Mouse (Mus musculus) CH12.LX (cell line): ENCODE data around the gene Dock3. TPM values are rescaled to one million over a fixed set of nuclear protein-coding genes. Genes with fewer than 3 reads are reported as not detected.

Experiments
- DNase-seq: peaks from one replicate; pipeline ENCODE4 v3.0.0-alpha.2; 2013; ENCODE audit errors: extremely low read depth
- H3K27ac ChIP-seq: 2 replicates; pipeline ENCODE4 v1.5.1; 2012; ENCODE audit warnings: low read depth, mild to moderate bottlenecking, control low read depth, moderate library complexity; ENCODE audit not compliant: insufficient read depth
- H3K27me3 ChIP-seq: replicated peaks from 2 replicates; pipeline ENCODE3; 2012; ENCODE audit warnings: inconsistent platforms
- H3K36me3 ChIP-seq, 2 experiments: replicated peaks in 1 of 2; 2 replicates each; pipeline versions ENCODE3 to v1.6.1; 2012; ENCODE audit warnings: inconsistent platforms in 1 of 2, low read length in 1 of 2, mild to moderate bottlenecking in 1 of 2, mixed read lengths in 1 of 2, moderate library complexity in 1 of 2; ENCODE audit not compliant: control insufficient read depth in 1 of 2, insufficient read depth in 1 of 2
- H3K4me1 ChIP-seq, 2 experiments: 2 replicates each; pipeline ENCODE4 v1.6.1; 2012; ENCODE audit warnings: inconsistent platforms in 1 of 2, moderate library complexity in 1 of 2; ENCODE audit not compliant: insufficient read depth in 2 of 2, control insufficient read depth in 1 of 2
- H3K4me2 ChIP-seq: 2 replicates; pipeline ENCODE4 v1.6.1; 2012; ENCODE audit warnings: low read depth, mild to moderate bottlenecking, control low read depth; ENCODE audit not compliant: poor library complexity, insufficient read depth, severe bottlenecking
- H3K4me3 ChIP-seq, 3 experiments: fragments of 150-350 bp in 1 of 3; sonication (generic) in 1 of 3; replicated peaks in 1 of 3; 2 replicates each; pipeline versions ENCODE3 to v1.5.1; 2011 to 2012; ENCODE audit warnings: low read depth in 2 of 3, low read length in 2 of 3, mild to moderate bottlenecking in 2 of 3, moderate library complexity in 2 of 3, control low read depth in 1 of 3, improper control_type of control experiment in 1 of 3, inconsistent platforms in 1 of 3, mixed read lengths in 1 of 3; ENCODE audit not compliant: poor library complexity in 1 of 3
- H3K79me2 ChIP-seq: replicated peaks from 2 replicates; pipeline ENCODE4 v1.6.1; 2012; ENCODE audit warnings: mild to moderate bottlenecking, moderate library complexity; ENCODE audit not compliant: control insufficient read depth, poor library complexity, insufficient read depth, severe bottlenecking; ENCODE audit errors: extremely low read depth
- H3K9ac ChIP-seq: 2 replicates; pipeline ENCODE4 v1.6.1; 2012; ENCODE audit warnings: low read depth, mild to moderate bottlenecking, control low read depth, moderate library complexity; ENCODE audit not compliant: insufficient read depth
- H3K9me3 ChIP-seq: replicated peaks from 2 replicates; pipeline ENCODE3; 2012; ENCODE audit warnings: low read length, inconsistent platforms, mixed read lengths
- CHD1 ChIP-seq: IDR thresholded peaks from 2 replicates; pipeline ENCODE4 v1.6.1; 2012; ENCODE audit warnings: low read depth, low read length, improper control_type of control experiment, inconsistent platforms
- CTCF ChIP-seq, 2 experiments: IDR thresholded peaks in 1 of 2; conservative IDR thresholded peaks in 1 of 2; 2 replicates each; pipeline ENCODE4 v1.5.1; 2011 to 2012; ENCODE audit warnings: low read depth in 2 of 2, low read length in 2 of 2, improper control_type of control experiment in 1 of 2, inconsistent platforms in 1 of 2, mild to moderate bottlenecking in 1 of 2, moderate library complexity in 1 of 2
- ELF1 ChIP-seq: IDR thresholded peaks from 2 replicates; pipeline ENCODE4 v1.6.1; 2014; ENCODE audit warnings: low read depth, mild to moderate bottlenecking, inconsistent platforms, low read length, improper control_type of control experiment
- KAT2A ChIP-seq: IDR thresholded peaks from 2 replicates; pipeline ENCODE4 v1.6.1; 2012; ENCODE audit warnings: low read length, improper control_type of control experiment, inconsistent platforms; ENCODE audit not compliant: insufficient replicate concordance
- MEF2A ChIP-seq: IDR thresholded peaks from 2 replicates; pipeline ENCODE4 v1.6.1; 2014; ENCODE audit warnings: low read depth, mild to moderate bottlenecking, inconsistent platforms, low read length, improper control_type of control experiment, borderline replicate concordance
- PAX5 ChIP-seq: IDR thresholded peaks from 2 replicates; pipeline ENCODE4 v1.6.1; 2012; ENCODE audit warnings: low read length, inconsistent platforms, mixed read lengths
- RAD21 ChIP-seq: IDR thresholded peaks from 2 replicates; pipeline ENCODE4 v1.6.1; 2011; ENCODE audit warnings: low read depth, mild to moderate bottlenecking, low read length, improper control_type of control experiment, moderate library complexity
- SIN3A ChIP-seq: IDR thresholded peaks from 2 replicates; pipeline ENCODE4 v1.6.1; 2012; ENCODE audit warnings: low read length, improper control_type of control experiment, inconsistent platforms
- SMC3 ChIP-seq: IDR thresholded peaks from 2 replicates; pipeline ENCODE4 v1.6.1; 2011; ENCODE audit warnings: low read depth, low read length, improper control_type of control experiment
- UBTF ChIP-seq: IDR thresholded peaks from 2 replicates; pipeline ENCODE4 v1.6.1; 2012; ENCODE audit warnings: low read depth, mild to moderate bottlenecking, inconsistent platforms, low read length, improper control_type of control experiment, moderate library complexity
- dilution Hi-C: fragments of 300-500 bp; cut with MboI; formaldehyde crosslinking; loops from 2 replicates; pipeline ENCODE4 v1.14.3; 2020; ENCODE audit warnings: low sequenced_read_pairs; ENCODE audit not compliant: extremely low pct_unique_long_range_greater_than_20kb, extremely low pct_ligation_motif_present
- in situ Hi-C: fragments of 300-500 bp; cut with MboI; formaldehyde crosslinking; loops from 3 replicates; pipeline ENCODE4 v1.14.3; 2019; ENCODE audit warnings: low sequenced_read_pairs, low pct_ligation_motif_present, low pct_unique_long_range_greater_than_20kb, mixed read lengths
- polyA plus RNA-seq: library from polyadenylated mRNA; unstranded; fragments of >175 nt; gene quantifications from 2 replicates; pipeline ENCODE4 v1.2.1, GENCODE M21; 2012; ENCODE audit warnings: low read depth; ENCODE audit not compliant: insufficient read length
- total RNA-seq, 2 experiments: library from RNA; depleted of rRNA; stranded (reverse); fragments of 300-350 nt in 1 of 2; fragments of >200 nt in 1 of 2; gene quantifications; 2 replicates each; pipeline ENCODE4 v1.2.3; 2012 to 2014

Dock3 gene
- total and polyA plus RNA-seq, 3 experiments: 0.30 TPM; not detected in 2

- Histone ChIP-seq H3K79me2 (no peaks in the 10 kb centered on the region), H3K27me3 (peaks cover 34% of the 10 kb centered on the region)
- dilution Hi-C loops: no loop called here
- TF ChIP-seq SIN3A: no peak
- TF ChIP-seq, all 38 proteins: peak for 0
- no peak overlapping the region for H3K4me2 ChIP-seq
- no peaks in the 10 kb centered on the region for H3K36me3 ChIP-seq
- DNase-seq: no peak
- no peak overlapping the region for H3K27ac ChIP-seq
- no peak overlapping the region for H3K9ac ChIP-seq
- in situ Hi-C loops: no loop called here
- H3K4me3 ChIP-seq: no peak overlapping the region
- H3K9me3 ChIP-seq: no peaks in the 10 kb centered on the region
- H3K4me1 ChIP-seq: no peaks in the 10 kb centered on the region
These were observed 221.9 kb downstream of the Dock3 start for GRCm38 (mm10) chr9:107009841-107010240.

DNA sequence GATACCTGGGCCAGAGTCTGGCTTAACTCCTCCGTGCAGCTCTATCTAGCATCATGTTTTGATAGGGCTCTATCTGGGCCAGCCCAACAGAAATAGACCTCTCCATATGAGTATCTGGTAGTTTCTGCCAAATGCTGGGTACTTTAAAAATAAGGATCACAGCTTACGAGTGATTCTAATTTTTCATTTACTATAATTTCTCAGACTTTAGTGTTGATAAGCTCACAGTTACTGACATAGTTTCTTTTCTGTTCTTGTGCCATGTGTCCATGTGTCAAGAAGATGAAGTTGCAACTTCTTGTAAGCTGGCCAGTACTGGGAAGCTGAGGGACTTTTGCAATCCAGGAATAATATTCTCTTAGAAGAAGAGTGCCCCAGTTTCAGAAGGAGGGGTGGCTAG, 228.5 kb downstream of the Dock3 start:
- no peak for TF ChIP-seq KAT2A
- no peak for TF ChIP-seq CTCF (conservative IDR thresholded peaks at IDR 0.05 in 1 of 2, IDR thresholded peaks at IDR 0.05 in 1 of 2; ENCODE audit: low read depth in 2 of 2, low read length in 2 of 2)
- TF ChIP-seq CHD1: no peak
- no peak for TF ChIP-seq MEF2A
- TF ChIP-seq ELF1: no peak
- no peak for TF ChIP-seq PAX5
- DNase-seq: no peak
- no peaks in the 10 kb centered on the region for H3K4me1 ChIP-seq
- no peak overlapping the region for H3K4me3 ChIP-seq
- H3K27ac ChIP-seq: no peak overlapping the region
- dilution Hi-C loops: no loop called here
- no peaks in the 10 kb centered on the region for H3K36me3 ChIP-seq
- H3K27me3 ChIP-seq: peaks cover 68% of the 10 kb centered on the region
- H3K4me2 ChIP-seq: no peak overlapping the region
- in situ Hi-C loops: no loop called here
- H3K79me2 ChIP-seq: no peaks in the 10 kb centered on the region
- H3K9ac ChIP-seq: no peak overlapping the region
- H3K9me3 ChIP-seq: no peaks in the 10 kb centered on the region

DNA sequence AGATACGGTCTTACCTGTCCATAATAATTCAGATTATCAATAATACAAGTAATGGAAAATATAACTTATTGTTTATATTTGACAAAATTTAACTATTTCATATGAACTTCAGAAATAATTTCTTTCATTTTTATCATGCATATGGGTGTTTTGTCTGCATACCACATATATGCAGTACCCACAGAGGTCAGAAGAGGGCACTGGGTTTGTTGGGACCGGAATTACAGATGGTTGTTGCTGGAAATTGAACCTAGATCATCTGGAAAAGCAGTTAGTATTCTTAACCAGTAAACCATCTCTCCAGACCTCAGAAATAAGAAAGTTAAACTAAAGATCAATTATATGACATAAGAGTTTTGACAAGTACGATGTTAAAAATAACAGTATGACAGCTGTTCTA, 261.0 kb downstream of the Dock3 start:
- peaks cover 65% of the 10 kb centered on the region for H3K27me3 ChIP-seq
- H3K4me2 ChIP-seq: no peak overlapping the region
- H3K9me3 ChIP-seq: no peaks in the 10 kb centered on the region
- dilution Hi-C loops (no loop called here), in situ Hi-C loops (loop anchor here (10.0 kb wide), 1 partner anchor 324 kb away; the partner anchor contains the start of gene Cish)
- no peaks in the 10 kb centered on the region for H3K36me3 ChIP-seq
- peak; percentile 28 for DNase-seq
- no peaks in the 10 kb centered on the region for H3K4me1 ChIP-seq
- TF ChIP-seq CTCF (conservative IDR thresholded peaks at IDR 0.05 in 1 of 2, IDR thresholded peaks at IDR 0.05 in 1 of 2; ENCODE audit: low read depth in 2 of 2, low read length in 2 of 2): peak; percentile 40 to 67
- TF ChIP-seq UBTF: no peak
- peak; percentile 60 for TF ChIP-seq SMC3
- TF ChIP-seq RAD21: peak; percentile 55
- H3K27ac ChIP-seq: no peak overlapping the region
- no peak overlapping the region for H3K4me3 ChIP-seq
- H3K9ac ChIP-seq: no peak overlapping the region
- no peaks in the 10 kb centered on the region for H3K79me2 ChIP-seq
